Mouse (Mus musculus): ENCODE measurements around the gene Ptger1.

DNA sequence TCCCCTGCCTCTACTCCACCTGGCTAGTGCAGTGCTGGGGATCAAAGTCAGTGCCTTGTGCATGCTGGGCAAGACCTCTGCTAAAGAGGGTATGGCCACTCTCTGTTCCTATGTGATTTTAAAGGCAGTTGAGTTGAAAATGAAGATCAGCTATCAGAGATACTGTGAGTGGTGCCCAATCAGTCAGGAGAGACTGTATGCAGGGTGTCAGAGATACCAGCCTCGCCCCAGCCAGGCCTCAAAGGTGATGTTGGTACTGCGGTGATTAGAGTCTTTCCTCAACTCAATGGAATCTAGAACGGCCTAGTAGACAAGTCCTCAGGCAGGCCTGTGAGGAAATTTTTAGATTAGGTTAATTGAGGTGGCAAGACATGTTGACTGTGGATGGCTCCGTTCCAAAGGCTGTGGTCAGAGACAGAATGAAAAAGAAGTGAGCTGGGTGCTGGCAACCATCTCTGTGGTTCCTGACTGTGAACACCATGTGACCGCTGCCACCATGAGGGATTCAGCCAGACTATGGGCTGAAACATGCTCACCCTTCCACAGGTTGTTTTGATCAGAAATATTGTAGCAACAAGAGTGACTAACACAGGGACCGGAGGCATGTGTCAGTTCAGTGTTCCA is 40.7 kb upstream of the Ptger1 start:
- TF ChIP-seq CTCF (IDR thresholded peaks at IDR 0.05; ENCODE audit: low read depth) = no peak
- no peak for TF ChIP-seq EP300 (IDR thresholded peaks at IDR 0.05; ENCODE audit: low read depth)
